Mouse (Mus musculus): ENCODE measurements around the gene Iqce.

- TF ChIP-seq NRF1 (IDR thresholded peaks at IDR 0.05; ENCODE audit: insufficient read depth, low read depth, low read length, poor library complexity, severe bottlenecking): no peak
- no peak for TF ChIP-seq CTCF (IDR thresholded peaks at IDR 0.05 in 2 of 3, conservative IDR thresholded peaks at IDR 0.05 in 1 of 3; ENCODE audit: control insufficient read depth in 1 of 3, insufficient read depth in 1 of 3, low read depth in 2 of 3, low read length in 3 of 3, poor library complexity in 1 of 3, severe bottlenecking in 1 of 3)
- TF ChIP-seq POLR2AphosphoS2 (IDR thresholded peaks at IDR 0.05; ENCODE audit: low read length): no peak
- no peak for TF ChIP-seq MYC (IDR thresholded peaks at IDR 0.05; ENCODE audit: low read depth, low read length)
- TF ChIP-seq E2F4 (IDR thresholded peaks at IDR 0.05; ENCODE audit: borderline replicate concordance, low read depth, low read length): no peak
- TF ChIP-seq GATA1 (IDR thresholded peaks at IDR 0.05; ENCODE audit: low read depth, low read length): no peak
- no peak for TF ChIP-seq POLR2A (IDR thresholded peaks at IDR 0.05; ENCODE audit: control insufficient read depth in 1 of 2, insufficient read depth in 1 of 2, low read depth in 1 of 2, low read length in 2 of 2, poor library complexity in 1 of 2)
These were observed 2.4 kb downstream of the Iqce start for GRCm38 (mm10) chr5:140699776-140700175.

Measured in MEL (cell line).